Comparison of ENCODE assay signal across 8 mouse cellular contexts in the genomic region with DNA sequence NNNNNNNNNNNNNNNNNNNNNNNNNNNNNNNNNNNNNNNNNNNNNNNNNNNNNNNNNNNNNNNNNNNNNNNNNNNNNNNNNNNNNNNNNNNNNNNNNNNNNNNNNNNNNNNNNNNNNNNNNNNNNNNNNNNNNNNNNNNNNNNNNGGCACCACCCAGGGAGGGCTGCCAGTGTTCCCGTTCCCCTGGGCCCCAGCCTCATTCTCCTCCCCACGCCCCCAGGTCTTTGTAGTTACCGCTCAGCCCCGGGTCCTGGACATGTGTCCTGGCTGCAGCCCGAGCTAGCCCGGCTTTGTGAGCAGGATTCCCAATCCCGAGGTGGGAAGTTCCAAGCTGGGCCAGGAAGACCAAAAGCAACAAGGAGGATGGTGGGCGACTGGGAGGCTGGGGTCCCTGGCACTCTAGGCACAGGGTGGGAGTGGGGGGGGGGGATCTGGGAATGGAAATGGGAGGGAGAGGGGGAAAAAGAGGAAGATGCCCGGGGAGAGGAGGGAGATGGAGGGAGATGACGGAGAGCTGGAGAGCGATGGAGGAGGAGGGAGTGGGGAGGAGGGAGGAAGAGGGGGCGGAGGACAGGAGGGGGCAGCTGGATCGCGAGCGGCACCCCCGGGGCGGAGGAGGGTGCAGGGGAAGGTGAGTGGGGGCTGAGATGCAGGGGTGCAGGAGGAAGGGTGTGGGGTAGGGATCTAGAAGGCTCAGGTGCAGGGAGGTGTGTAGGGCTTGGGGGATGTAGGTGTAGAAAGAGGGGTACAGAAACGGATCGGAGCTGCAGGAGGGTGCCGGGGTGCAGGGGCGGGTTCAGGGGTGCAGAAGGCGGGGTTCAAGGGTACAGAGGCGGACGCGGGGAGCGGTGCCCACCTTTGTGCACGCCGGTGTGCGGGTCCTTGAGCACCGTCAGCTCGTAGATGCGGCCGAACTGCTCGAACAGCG. TPM values are rescaled to one million over a fixed set of nuclear protein-coding genes. Genes with fewer than 3 reads are reported as not detected.
DNase-seq lines count a peak whose midpoint lies in the region; ATAC-seq and TF ChIP-seq lines count a peak whose summit lies in the region.

No protein-coding gene starts in this region.

- peak overlapping the region; percentile 70 for H3K4me2 ChIP-seq in kidney, postnatal 0 days (ENCODE audit: low read length)
- H3K4me2 ChIP-seq in forebrain, postnatal 0 days (ENCODE audit: low read depth) = peak overlapping the region; percentile 76

- WGBS in kidney, postnatal 0 days = 3% methylated on average over 23 of the region's 35 CpGs
- WGBS in forebrain, postnatal 0 days = 6% methylated on average over 32 of the region's 35 CpGs

- ATAC-seq in kidney, postnatal 0 days (replicated peaks; ENCODE audit: low FRiP score, low read depth) = no peak
- peak; percentile 45 for ATAC-seq in forebrain, postnatal 0 days
- 0 out of 2 replicates have a peak, but pooled peaks have one; percentile 3 for ATAC-seq in megakaryocyte, adult 5-6 weeks (ENCODE audit: poor library complexity, severe bottlenecking)

- H3K4me3 ChIP-seq in kidney, postnatal 0 days (replicated peaks; ENCODE audit: low read depth, low read length) = peak overlapping the region; percentile 31
- peak overlapping the region; percentile 65 for H3K4me3 ChIP-seq in forebrain, postnatal 0 days (ENCODE audit: low read depth, low read length)

- H3K9me3 ChIP-seq in kidney, postnatal 0 days (replicated peaks; ENCODE audit: low read length) = no peaks in the 10 kb centered on the region
- H3K9me3 ChIP-seq in forebrain, postnatal 0 days (ENCODE audit: low read length) = no peaks in the 10 kb centered on the region

- TF ChIP-seq CTCF in kidney, postnatal 0 days (IDR thresholded peaks at IDR 0.05; ENCODE audit: low read depth) = no peak
- TF ChIP-seq CTCF in forebrain, postnatal 0 days (IDR thresholded peaks at IDR 0.05; ENCODE audit: low read depth) = no peak

- H3K27ac ChIP-seq in kidney, postnatal 0 days = no peak overlapping the region
- peak overlapping the region; percentile 88 for H3K27ac ChIP-seq in forebrain, postnatal 0 days (ENCODE audit: low read depth, low read length)

- H3K27me3 ChIP-seq in kidney, postnatal 0 days (ENCODE audit: insufficient read depth, low read length) = peaks cover 18% of the 10 kb centered on the region; the same call in 1 of the 2 replicates
- H3K27me3 ChIP-seq in forebrain, postnatal 0 days (ENCODE audit: insufficient read depth, low read length) = no peaks in the 10 kb centered on the region

- H3K36me3 ChIP-seq in kidney, postnatal 0 days (ENCODE audit: insufficient read depth, low read length) = no peaks in the 10 kb centered on the region
- peaks cover 9% of the 10 kb centered on the region for H3K36me3 ChIP-seq in forebrain, postnatal 0 days (ENCODE audit: insufficient read depth)

- no peaks in the 10 kb centered on the region for H3K4me1 ChIP-seq in kidney, postnatal 0 days (replicated peaks; ENCODE audit: insufficient read depth, low read length)
- peaks cover 17% of the 10 kb centered on the region for H3K4me1 ChIP-seq in forebrain, postnatal 0 days (ENCODE audit: insufficient read depth)

- no peak for DNase-seq in kidney, postnatal 0 days (ENCODE audit: low spot score)
- DNase-seq in kidney, postnatal 10 days = no peak
- peak; percentile 75 for DNase-seq in brain, adult 2 months (ENCODE audit: low read depth, low spot score)
- peak; percentile 59 for DNase-seq in forebrain, postnatal 0 days
- DNase-seq in adrenal gland, adult 18-20 months (ENCODE audit: low spot score in 2 of 2) = no peak
- no peak for DNase-seq in spleen, adult 12 weeks (ENCODE audit: low spot score)
- no peak for DNase-seq in left cerebral cortex, adult 18-20 months (ENCODE audit: low spot score in 2 of 2)

- peak overlapping the region; percentile 24; the same call in 1 of the 2 replicates for H3K9ac ChIP-seq in kidney, postnatal 0 days (ENCODE audit: low read depth, low read length)
- H3K9ac ChIP-seq in forebrain, postnatal 0 days = peak overlapping the region; percentile 93

RNA-seq across cellular contexts. Expression of a gene that starts 0.6 kb away (rescaled TPM):
- 0.30 and 0.47 TPM in 2 replicates for polyA plus RNA-seq in kidney, postnatal 0 days (2015; fragmentation: Nextera tagmentation; extraction: Ambion mirVana)
- 122 and 166 TPM in 2 replicates for total RNA-seq in forebrain, postnatal 0 days (2014; rRNA removed)
- 59.9 and 71.3 TPM in 2 replicates for polyA plus RNA-seq in forebrain, postnatal 0 days (2015; fragmentation: Nextera tagmentation; extraction: Ambion mirVana)
- not detected in 2 replicates for total RNA-seq in megakaryocyte, adult 5-6 weeks (2015)
- total RNA-seq in megakaryocyte, adult 5-6 weeks (2017) = 0.24 TPM in 1 of 2 replicates, not detected in the other
- under 1 TPM; 0.42 to 0.50 TPM for total RNA-seq in adrenal gland, adult 18-20 months (2021)
- total RNA-seq in left cerebral cortex, adult 18-20 months (2021) = 100 to 1,000 TPM; 242 to 259 TPM

RNA-seq across cellular contexts. Expression of a gene that starts 14.3 kb away (rescaled TPM):
- 56.1 and 63.3 TPM in 2 replicates for polyA plus RNA-seq in kidney, postnatal 0 days (2015; fragmentation: Nextera tagmentation; extraction: Ambion mirVana)
- total RNA-seq in forebrain, postnatal 0 days (2014; rRNA removed) = 83.3 and 105 TPM in 2 replicates
- 57.1 and 65.0 TPM in 2 replicates for polyA plus RNA-seq in forebrain, postnatal 0 days (2015; fragmentation: Nextera tagmentation; extraction: Ambion mirVana)
- 55.8 and 62.8 TPM in 2 replicates for total RNA-seq in megakaryocyte, adult 5-6 weeks (2015)
- 72.4 and 76.3 TPM in 2 replicates for total RNA-seq in megakaryocyte, adult 5-6 weeks (2017)
- 100 to 1,000 TPM; 106 to 118 TPM for total RNA-seq in adrenal gland, adult 18-20 months (2021)
- 10 to 100 TPM; 68.1 to 85.1 TPM for total RNA-seq in left cerebral cortex, adult 18-20 months (2021)

RNA-seq across cellular contexts. Expression of a gene that starts 18.1 kb away (rescaled TPM):
- 1.7 and 1.8 TPM in 2 replicates for polyA plus RNA-seq in kidney, postnatal 0 days (2015; fragmentation: Nextera tagmentation; extraction: Ambion mirVana)
- total RNA-seq in forebrain, postnatal 0 days (2014; rRNA removed) = 0.38 TPM in 1 of 2 replicates, not detected in the other
- polyA plus RNA-seq in forebrain, postnatal 0 days (2015; fragmentation: Nextera tagmentation; extraction: Ambion mirVana) = 0.31 and 0.39 TPM in 2 replicates
- 22.8 and 23.9 TPM in 2 replicates for total RNA-seq in megakaryocyte, adult 5-6 weeks (2015)
- 28.1 and 29.3 TPM in 2 replicates for total RNA-seq in megakaryocyte, adult 5-6 weeks (2017)
- 1 to 10 TPM; 1.3 to 1.4 TPM for total RNA-seq in adrenal gland, adult 18-20 months (2021)
- total RNA-seq in left cerebral cortex, adult 18-20 months (2021) = under 1 TPM; 0.58 to 0.82 TPM

RNA-seq across cellular contexts. Expression of a gene that starts 26.4 kb away (rescaled TPM):
- 62.3 and 72.5 TPM in 2 replicates for polyA plus RNA-seq in kidney, postnatal 0 days (2015; fragmentation: Nextera tagmentation; extraction: Ambion mirVana)
- 9.0 and 14.5 TPM in 2 replicates for total RNA-seq in forebrain, postnatal 0 days (2014; rRNA removed)
- polyA plus RNA-seq in forebrain, postnatal 0 days (2015; fragmentation: Nextera tagmentation; extraction: Ambion mirVana) = 14.8 and 23.1 TPM in 2 replicates
- total RNA-seq in megakaryocyte, adult 5-6 weeks (2015) = 51.4 and 54.5 TPM in 2 replicates
- 6.2 and 8.6 TPM in 2 replicates for total RNA-seq in megakaryocyte, adult 5-6 weeks (2017)
- total RNA-seq in adrenal gland, adult 18-20 months (2021) = 10 to 100 TPM; 69.1 to 78.7 TPM
- total RNA-seq in left cerebral cortex, adult 18-20 months (2021) = 10 to 100 TPM; 84.7 to 91.7 TPM

RNA-seq across cellular contexts. Expression of a gene that starts 42.2 kb away (rescaled TPM):
- polyA plus RNA-seq in kidney, postnatal 0 days (2015; fragmentation: Nextera tagmentation; extraction: Ambion mirVana) = 0.80 and 0.92 TPM in 2 replicates
- total RNA-seq in forebrain, postnatal 0 days (2014; rRNA removed) = 1.3 and 1.5 TPM in 2 replicates
- 1.3 and 1.6 TPM in 2 replicates for polyA plus RNA-seq in forebrain, postnatal 0 days (2015; fragmentation: Nextera tagmentation; extraction: Ambion mirVana)
- total RNA-seq in megakaryocyte, adult 5-6 weeks (2015) = 34.3 and 35.9 TPM in 2 replicates
- total RNA-seq in megakaryocyte, adult 5-6 weeks (2017) = 31.5 and 42.4 TPM in 2 replicates
- total RNA-seq in adrenal gland, adult 18-20 months (2021) = 1 to 10 TPM; 1.7 to 2.6 TPM
- total RNA-seq in left cerebral cortex, adult 18-20 months (2021) = 1 to 10 TPM; 2.6 to 3.5 TPM

Comparison
In these comparisons a context has a peak if more than half of its experiments do, and no peak if none do; other contexts are left out.
1. DNase-seq: peak in brain, adult 2 months (single experiment) and forebrain, postnatal 0 days (single experiment); none in kidney, postnatal 0 days (single experiment), kidney, postnatal 10 days (single experiment), adrenal gland, adult 18-20 months (0 of 2), spleen, adult 12 weeks (single experiment) and left cerebral cortex, adult 18-20 months (0 of 2).
2. RNA of a gene that starts 0.6 kb away (total RNA-seq): 242 to 259 TPM in left cerebral cortex, adult 18-20 months and 122 to 166 TPM in forebrain, postnatal 0 days; 0.42 to 0.50 TPM in adrenal gland, adult 18-20 months and 0.24 TPM in megakaryocyte, adult 5-6 weeks; every median in the first group is over 10 times any median in the second.
3. RNA of a gene that starts 18.1 kb away (total RNA-seq): 22.8 to 29.3 TPM in megakaryocyte, adult 5-6 weeks; 1.3 to 1.4 TPM in adrenal gland, adult 18-20 months, 0.58 to 0.82 TPM in left cerebral cortex, adult 18-20 months and 0.38 TPM in forebrain, postnatal 0 days; every median in the first group is over 4 times any median in the second.